Mouse (Mus musculus): ENCODE measurements at regions not wholly inside any gene's neighbourhood (a gene's known extent, or its start where the extent isn't known, plus 50 kb on each side); places are given as distances from the start of the nearest gene placed in this dataset.

DNA sequence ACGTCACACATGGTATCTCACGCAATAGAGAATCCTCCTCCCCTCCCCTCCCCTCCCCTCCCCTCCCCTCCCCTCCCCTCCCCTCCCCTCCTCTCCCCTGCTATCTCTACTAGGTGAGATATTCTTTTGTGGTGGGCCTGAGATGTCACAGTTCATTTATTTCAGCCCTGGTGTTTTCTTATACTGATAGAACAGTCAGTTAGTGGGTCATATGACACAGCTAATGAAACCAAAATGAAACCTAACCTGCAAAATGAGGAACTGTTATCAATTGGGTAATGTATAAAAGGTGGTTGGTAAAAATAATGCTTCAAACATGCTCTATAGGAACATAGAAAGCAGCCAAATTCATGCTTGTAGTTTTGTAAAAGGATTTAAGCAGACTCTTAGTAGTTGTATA lies 174.5 kb upstream of the Syt1 start:
- no peak for DNase-seq (ENCODE audit: extremely low read depth, low read depth)

GRCm38 (mm10) chr10:109180527-109180926 lies 169.7 kb upstream of the Syt1 start:
- DNase-seq (ENCODE audit: extremely low read depth, low read depth), result no peak

DNA sequence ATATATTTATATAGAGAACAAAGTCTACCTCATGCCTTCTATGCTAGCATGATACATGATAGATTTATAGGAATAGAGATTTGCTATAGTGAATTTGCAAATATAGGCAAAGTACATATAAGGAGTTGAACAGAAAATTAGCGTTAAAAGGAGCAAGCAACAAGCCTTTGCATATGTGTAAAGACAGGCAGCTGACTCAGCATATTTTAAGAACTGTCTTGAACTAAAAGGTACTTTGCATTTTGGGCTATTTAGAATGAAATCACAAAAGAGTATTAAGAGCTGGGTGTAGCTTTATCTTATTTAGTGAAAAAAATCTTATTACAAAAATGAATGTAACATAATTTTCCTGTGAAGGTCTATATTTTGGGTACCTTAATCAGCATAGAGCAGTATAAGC lies 149.9 kb upstream of the Syt1 start:
- no peak for DNase-seq (ENCODE audit: extremely low read depth, low read depth)

GRCm38 (mm10) chr10:109155768-109156167 lies 145.0 kb upstream of the Syt1 start:
- DNase-seq (ENCODE audit: extremely low read depth, low read depth), result no peak

DNA sequence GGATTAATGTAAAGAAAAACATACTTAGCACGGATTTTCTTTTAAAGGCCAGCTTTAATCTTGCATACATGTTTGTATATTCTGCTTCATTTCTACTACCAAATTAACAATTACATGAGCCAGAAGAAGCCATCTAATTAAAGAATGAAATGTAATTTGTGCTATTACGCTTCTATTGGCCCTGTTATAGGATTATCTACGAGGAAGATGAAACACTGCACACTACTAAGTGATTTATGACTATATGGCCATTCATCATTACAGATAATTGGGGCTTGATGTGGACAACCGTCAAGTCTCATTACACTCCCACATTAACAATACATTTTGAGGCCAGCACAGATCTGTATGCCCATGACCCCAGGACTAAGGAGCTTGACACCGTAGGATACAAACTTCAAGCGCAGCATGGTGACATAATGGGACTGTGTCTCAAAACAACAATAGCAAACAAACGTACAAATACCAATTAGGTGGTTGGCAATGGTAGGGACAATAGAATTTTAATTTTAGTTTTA lies 129.7 kb upstream of the Syt1 start:
- DNase-seq (ENCODE audit: extremely low read depth, low read depth), result no peak

- peak; percentile 14 for DNase-seq (ENCODE audit: extremely low read depth, low read depth)
Observed at GRCm38 (mm10) chr10:109136763-109137732, 126.3 kb upstream of the Syt1 start.

DNA sequence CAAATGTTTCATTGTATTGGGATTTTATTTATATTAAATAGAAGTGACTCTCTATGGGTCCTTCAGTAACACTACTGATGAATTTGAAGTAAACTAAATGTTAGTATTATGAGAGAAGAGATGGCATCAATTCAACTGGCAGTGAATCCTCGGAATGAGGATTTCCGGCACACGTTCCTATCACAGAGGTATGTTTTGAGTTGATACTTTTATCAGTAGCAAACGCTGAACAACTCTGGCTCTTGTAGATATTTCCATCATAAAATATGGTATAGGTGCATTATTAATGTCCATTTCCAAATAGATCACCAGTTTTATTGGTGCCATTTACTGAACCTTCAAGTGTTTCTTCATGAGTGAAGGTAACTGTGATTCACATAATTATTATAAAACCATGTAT lies 123.7 kb upstream of the Syt1 start:
- DNase-seq (ENCODE audit: extremely low read depth, low read depth), result no peak

- DNase-seq (ENCODE audit: extremely low read depth, low read depth), result no peak
Observed at GRCm38 (mm10) chr10:109132091-109132573, 121.3 kb upstream of the Syt1 start.

- DNase-seq (ENCODE audit: extremely low read depth, low read depth), result no peak
Observed at GRCm38 (mm10) chr10:109129552-109130110, 118.8 kb upstream of the Syt1 start.

DNA sequence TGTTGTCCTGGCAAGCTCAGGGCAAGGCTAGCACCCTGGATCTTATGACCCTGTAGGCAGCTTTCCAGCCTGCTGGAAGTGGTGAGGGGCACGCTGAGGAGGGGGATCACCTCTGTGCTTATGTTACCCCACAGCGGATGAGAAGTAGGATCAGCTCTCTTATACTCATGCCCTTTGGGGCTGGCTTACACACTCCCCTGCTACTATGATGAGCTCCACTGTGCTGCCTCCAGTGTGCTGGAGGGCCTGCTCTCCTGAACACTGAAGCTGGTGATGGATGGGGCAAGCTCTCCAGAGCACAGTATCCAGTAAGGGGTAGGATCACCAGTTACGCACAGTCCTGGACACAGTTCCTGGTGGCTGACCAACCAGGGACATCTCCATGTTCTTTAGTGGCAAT lies 118.3 kb upstream of the Syt1 start:
- no peak for DNase-seq (ENCODE audit: extremely low read depth, low read depth)

GRCm38 (mm10) chr10:109126699-109127098 lies 115.9 kb upstream of the Syt1 start:
- DNase-seq (ENCODE audit: extremely low read depth, low read depth), result no peak

DNA sequence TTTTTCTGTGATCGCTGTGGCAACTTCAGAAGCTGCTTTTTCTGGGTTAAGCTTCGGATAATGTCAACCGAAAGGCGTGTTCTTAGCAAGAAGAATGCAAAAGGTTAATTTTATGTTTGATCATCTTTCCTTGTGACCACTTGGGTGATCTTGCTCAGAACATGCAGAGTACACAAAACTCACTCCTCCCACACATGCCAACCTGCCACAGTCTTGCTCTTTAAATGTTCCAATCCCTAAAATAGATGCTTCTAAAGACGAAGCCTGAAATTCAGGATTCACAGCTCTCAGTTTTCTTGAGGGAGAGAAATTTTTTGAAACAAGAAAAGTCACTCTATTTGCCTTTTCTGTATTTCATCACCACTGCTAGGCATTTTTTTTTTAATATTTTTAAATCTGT lies 106.4 kb upstream of the Syt1 start:
- DNase-seq (ENCODE audit: extremely low read depth, low read depth), result no peak

DNA sequence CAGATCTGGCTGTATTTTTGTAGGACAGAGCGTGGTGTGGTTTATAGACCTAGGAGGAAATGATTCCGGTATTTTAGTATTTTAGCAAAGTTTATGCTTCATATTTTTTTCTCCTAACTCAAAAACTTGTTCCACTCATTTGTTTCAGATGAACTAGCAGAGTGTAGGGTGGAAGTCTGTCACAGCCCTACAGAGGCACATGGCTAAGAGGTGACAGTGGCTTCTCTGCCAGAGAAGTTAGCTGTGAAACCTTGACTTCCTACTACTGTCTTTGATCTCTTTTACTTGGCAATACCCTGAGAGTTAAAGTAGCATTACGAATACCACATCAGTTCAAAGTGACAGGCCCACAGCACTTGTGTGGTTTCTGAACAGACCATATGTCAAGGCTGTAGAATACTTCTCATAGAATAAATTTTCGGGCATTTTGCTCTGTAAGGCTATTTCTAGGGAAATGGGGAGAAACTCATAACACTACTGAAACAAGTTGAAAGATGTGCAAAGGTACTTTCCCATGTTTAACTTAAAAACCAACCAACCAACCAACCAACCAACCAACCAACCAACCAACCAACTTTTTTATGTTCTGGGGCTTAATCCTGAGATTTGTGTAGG lies 104.3 kb upstream of the Syt1 start:
- no peak for DNase-seq (ENCODE audit: extremely low read depth, low read depth)

DNA sequence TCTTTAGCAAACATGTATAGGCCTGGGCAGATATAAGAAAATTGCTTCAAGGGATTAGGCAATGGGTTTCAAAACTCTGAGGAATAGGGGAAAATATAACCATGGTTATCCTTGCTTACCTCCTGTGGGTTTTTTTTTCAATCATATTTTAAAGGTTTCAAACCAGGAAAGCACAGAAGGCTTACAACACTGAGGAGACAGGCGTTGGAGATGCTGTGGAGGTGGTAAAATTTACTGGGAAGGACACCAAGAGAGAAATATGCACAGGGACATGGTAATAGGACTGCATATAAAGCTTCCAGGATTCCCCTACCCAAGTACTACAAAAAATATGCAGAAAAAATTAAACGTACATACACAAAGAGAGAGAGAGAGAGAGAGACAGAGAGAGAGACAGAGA lies 95.0 kb upstream of the Syt1 start:
- no peak for DNase-seq (ENCODE audit: extremely low read depth, low read depth)

DNA sequence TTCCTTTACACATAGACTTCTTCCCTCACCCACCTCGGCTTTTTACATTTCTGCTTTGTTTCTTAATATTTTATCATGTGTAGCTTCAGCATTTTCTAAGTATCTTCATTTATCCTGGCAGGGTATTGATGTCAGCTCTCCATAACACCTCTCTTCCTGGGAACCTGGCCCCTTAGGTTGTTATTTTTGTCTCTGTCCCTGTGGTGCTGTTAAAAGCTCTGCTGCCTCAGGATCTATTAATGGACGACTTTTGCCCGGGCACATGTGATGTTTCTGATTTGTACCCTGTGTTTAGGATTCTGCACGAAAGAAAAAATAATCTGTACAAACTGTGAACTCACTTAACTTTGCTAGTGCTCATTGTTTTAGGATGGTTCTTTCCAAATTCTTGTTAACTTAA lies 81.4 kb upstream of the Syt1 start:
- DNase-seq (ENCODE audit: extremely low read depth, low read depth), result no peak

DNA sequence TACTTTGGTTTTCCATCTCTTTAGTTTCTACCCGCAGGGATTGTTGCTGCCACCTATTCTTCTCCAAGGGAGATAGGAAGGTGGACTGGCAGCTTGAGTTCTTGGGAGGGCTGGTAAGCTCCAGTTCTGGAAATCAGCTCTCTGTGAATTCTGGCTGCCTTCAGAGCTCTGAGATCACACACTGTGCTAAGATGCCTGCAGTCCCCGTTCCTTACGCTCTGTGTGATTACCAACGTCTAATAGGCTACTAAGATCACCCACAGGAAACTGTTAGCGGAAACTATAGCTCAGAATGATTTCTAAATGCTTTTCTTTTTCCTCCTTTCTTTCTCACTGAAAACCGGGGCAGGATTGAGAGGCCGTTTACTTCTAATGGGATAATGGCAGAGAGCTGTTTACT lies 69.0 kb upstream of the Syt1 start:
- no peak for DNase-seq (ENCODE audit: extremely low read depth, low read depth)

- DNase-seq (ENCODE audit: extremely low read depth, low read depth), result no peak
Observed at GRCm38 (mm10) chr10:109074218-109074617, 63.4 kb upstream of the Syt1 start.

Measured in MEL-GATA-1-ER (cell line).